Mouse (Mus musculus): ENCODE measurements around the gene Vmn2r115. TPM values are rescaled to one million over a fixed set of nuclear protein-coding genes. Genes with fewer than 3 reads are reported as not detected.
"Not testable (repeated sequence)": the region's sequence is repeated elsewhere in the genome, so short reads cannot be mapped to it uniquely, and the experiment has no call there.

The Vmn2r115 gene
- not detected for total RNA-seq (2021)
- long read RNA-seq, experiment 1 = 0 reads
- long read RNA-seq, experiment 2 = 0 reads

- DNase-seq = not testable (repeated sequence)
These were observed at the start of gene Vmn2r115 for GRCm38 (mm10) chr17:23343441-23343840. Vmn2r115 (plus strand) TSS chr17:23343741.

GRCm38 (mm10) chr17:23312437-23312836, 31.1 kb upstream of the Vmn2r115 start, which contains the start of gene Vmn2r114:
Vmn2r114 (minus strand) TSS chr17:23312537.
- not testable (repeated sequence) for DNase-seq

GRCm38 (mm10) chr17:23330657-23331056, 12.9 kb upstream of the Vmn2r115 start:
- no peak for DNase-seq

DNA sequence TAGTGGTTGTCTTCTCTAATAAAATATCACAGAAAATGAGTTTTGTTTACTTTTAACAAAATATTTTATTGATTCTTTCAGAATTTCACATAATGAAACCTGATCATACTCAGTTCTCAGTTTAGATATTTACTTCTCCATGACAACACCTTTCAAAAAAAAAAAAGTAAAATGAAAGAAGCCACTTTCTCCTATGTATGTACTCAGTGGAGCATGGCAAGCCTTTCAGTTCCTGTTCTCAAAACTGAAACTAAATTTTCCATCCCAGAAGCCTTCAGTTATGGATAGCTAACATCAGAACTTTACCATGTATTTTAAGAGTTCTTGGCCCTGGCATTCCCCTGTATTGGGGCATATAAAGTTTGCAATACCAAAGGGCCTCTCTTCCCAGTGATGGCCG, 8.1 kb downstream of the Vmn2r115 start:
- DNase-seq = no peak

DNA sequence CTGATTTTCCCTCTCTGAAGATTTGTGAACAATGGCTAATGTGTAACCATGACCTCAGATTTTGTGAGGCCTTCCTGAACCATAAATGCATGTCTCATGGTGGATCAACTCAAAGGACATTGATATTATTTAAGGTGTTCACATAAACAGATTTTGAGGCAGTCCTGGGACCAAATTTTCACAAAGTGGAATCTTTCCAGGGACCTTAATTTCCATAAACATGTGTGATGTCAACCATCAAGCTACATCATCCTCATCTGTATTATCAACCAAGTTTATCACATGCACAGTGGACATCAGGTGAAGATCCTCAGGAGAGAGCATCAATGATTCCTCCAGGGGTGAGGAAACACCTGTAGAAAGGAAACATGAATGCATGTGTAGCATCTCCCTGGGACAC, 40.8 kb downstream of the Vmn2r115 start, which contains the start of gene Vmn2r116:
Gene Vmn2r116, plus strand, starts transcription at position 301 of the 400 bp plus-strand sequence.
- DNase-seq = not testable (repeated sequence)

Other genes starting within 250 kb of the Vmn2r115 start
- gene Zfp40, start 150.5 kb upstream of the Vmn2r115 start, total RNA-seq (2021) = 1 to 10 TPM; 2.3 to 2.8 TPM
- not detected for gene Vmn2r114, start 31.2 kb upstream of the Vmn2r115 start, total RNA-seq (2021)
- not detected for gene Vmn2r116, start 40.9 kb downstream of the Vmn2r115 start, total RNA-seq (2021)
- gene Vmn2r117, start 136.0 kb downstream of the Vmn2r115 start, total RNA-seq (2021) = not detected
- 1 to 10 TPM; 1.9 to 2.4 TPM for gene Zfp213, start 220.5 kb downstream of the Vmn2r115 start, total RNA-seq (2021)